Mouse (Mus musculus) layer of hippocampus, postnatal 36 days (tissue): ENCODE results near the gene Smlr1. TPM values are rescaled to one million over a fixed set of nuclear protein-coding genes. Genes with fewer than 3 reads are reported as not detected.

Experiments used
- DNase-seq, 2 experiments: peaks; one replicate each; pipeline ENCODE4 v3.0.0; 2022
- total RNA-seq, 2 experiments: library from RNA; stranded (reverse); gene quantifications; 2 replicates each; pipeline ENCODE4 v1.2.3; 2021

Smlr1 gene
- not detected for total RNA-seq

DNA sequence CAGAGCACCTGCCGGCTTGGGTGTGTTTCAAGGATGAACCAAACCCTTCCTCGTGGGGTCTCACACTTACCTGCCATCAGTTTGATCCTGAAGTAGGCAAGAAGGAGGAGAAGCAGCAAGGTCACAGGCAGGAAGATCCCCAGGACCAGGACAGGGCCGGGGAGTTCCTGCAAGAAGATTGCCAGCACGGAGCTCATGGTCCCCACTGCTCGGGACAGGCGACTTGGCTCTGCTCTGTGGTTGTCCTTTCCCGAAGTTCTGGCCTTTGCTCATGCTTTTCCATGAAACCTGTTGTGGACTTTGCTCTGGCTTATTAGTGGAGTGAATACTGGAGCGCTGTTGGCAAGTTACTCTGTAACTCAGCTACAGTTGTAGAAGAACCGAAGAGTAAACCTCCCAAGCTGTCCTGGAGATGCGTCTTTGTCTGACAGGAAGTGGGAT, at the start of gene Smlr1:
Gene Smlr1, minus strand, starts transcription at position 377 of the 441 bp plus-strand sequence.
- no peak for DNase-seq

GRCm38 (mm10) chr10:25584899-25585298, 48.8 kb upstream of the Smlr1 start:
- DNase-seq = peak; percentile 10 to 19

DNA sequence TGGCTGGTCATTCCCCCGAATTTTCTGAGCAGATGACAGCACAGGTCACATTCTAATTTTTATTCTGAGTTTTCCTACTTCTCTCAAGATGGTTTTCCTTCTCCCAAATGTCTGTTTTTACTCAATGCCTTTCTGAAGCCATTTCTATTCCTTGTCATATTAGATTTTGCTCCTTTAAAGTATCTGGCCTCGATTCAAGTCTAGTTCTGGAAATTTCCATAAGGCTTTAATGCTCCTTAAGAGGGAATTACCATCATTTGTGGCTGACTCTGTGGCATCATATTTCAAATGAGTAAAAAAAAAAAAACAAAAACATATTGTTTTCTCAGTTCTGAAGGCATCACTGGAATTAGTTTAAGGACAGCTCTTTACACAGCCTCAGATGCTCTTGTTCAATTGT, 44.0 kb upstream of the Smlr1 start:
- no peak for DNase-seq

DNA sequence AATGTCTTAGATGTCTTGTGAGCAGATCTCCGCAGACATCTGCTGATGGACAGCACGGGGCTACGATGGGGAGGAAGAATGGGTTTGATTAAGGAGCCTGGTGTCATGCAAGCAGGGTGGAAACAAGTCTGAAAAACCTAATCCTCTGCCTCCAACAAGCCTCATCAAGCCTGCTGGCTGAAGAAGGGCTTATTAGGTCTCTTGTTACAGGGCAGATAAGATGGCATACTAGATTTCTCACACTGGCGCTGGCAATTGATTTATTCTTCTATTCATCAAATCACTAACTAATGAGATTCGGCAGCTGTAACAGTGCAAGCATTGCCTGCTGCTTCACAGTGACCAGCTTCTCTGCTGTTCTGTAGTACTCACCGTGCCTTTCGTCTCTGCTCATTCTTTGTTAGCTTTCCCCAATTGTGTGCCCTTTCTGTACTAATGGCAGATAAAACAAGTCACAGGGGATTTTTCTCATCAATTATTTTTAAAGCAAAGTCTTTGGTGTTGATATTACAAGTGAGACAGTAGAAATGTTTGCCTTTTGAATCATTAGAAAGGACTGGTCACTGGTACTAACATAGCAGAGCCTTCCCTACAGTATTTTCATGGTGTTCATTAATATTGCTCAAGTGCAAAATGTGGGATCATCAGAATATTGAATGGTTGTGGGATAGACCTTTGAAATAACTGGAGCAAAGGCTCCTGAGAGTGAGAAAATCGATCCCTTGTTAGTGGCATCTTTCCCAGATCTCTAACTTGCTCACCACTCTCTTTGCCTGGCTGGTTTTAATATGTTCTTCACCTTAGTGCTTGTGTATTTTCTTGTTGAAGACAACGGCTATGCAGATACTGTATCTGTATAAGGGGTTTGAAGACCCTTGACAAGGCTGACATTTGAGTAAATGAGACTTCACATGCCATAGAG, 35.5 kb upstream of the Smlr1 start:
- no peak for DNase-seq

- DNase-seq = peak; percentile 5 to 8
These were observed 16.9 kb upstream of the Smlr1 start for GRCm38 (mm10) chr10:25552936-25553335.

- no peak for DNase-seq
These were observed 5.0 kb upstream of the Smlr1 start for GRCm38 (mm10) chr10:25541097-25541496.

GRCm38 (mm10) chr10:25539771-25540168, 3.7 kb upstream of the Smlr1 start:
- no peak for DNase-seq

GRCm38 (mm10) chr10:25539146-25539770, 3.2 kb upstream of the Smlr1 start:
- DNase-seq = peak; percentile 20 to 43

DNA sequence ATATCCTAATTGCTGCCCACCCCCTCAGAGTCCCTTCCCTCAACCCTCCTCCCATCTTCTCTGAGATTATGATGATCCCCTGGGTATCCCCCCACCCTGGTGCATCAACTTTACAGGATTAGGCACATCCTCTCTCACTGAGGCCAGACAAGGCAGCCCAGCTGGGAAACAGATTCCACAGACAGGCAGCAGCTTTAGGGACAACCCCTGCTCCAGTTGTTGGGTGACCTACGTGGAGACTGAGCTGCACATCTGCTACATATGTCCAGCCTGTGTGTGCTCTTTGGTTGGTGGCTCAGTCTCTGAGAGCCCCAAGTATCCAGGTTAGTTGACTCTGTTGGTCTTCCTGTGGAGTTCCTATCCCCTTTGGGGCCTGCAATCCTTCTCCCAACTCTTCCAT, 2.7 kb upstream of the Smlr1 start:
- no peak for DNase-seq

DNA sequence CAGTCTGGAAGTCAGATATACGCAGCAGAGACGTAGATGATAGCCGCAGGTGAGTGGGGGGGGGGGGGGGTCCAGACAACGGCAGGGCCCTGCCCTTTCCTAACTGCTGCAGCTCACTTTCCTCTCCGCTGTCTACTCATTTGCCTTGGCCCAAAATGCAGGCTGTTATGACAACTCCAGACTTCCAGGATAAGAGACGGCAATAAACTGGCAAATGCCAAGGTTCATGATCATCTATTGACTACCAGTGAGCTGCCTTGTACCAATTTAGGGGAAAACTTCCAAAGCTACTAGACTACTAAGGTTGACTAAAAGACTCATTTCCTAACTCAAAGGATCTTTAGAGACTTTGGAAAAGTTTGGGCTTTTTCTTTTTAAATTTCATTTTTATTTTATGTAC, 554 bp upstream of the Smlr1 start:
- no peak for DNase-seq

DNA sequence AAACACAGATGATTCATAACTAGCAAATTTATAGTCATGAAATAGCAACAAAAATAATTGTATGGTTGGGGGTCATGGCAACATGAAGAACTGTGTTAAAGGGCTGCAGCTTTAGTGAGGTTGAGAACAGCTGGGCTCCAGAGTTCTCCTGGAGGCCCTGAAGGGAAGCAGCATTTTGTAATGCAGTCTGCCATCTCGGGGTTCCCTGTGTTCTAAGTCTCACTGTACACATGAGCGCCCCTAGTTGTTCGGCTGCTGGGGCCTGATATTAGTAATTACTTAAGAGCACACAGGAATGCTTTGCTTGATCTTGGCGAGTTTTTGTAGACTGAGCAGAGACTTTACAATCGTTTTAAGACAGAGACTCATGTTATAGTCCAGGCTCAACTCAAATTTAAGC, 1.6 kb downstream of the Smlr1 start:
- no peak for DNase-seq

GRCm38 (mm10) chr10:25533513-25534246, 2.4 kb downstream of the Smlr1 start:
- DNase-seq = no peak

GRCm38 (mm10) chr10:25533105-25533504, 3.0 kb downstream of the Smlr1 start:
- DNase-seq = no peak

DNA sequence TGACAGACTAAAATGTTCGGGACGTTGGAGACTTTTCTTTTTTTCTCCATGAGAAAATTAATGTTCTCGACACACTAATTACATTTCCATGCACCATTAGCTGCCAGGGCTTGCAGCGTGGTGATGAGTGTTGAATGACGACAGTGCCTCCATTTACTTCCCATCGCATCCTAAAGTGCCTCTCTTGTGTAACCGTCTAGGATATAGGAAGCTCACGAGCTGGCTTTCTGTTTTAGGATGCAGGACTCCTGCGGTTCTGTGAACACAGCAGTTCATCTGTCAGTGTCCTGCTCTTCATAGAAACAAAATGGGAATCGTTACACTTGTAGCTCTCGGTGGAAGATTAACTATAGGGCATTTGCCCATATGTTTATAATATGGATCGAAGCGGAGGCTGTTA, 4.7 kb downstream of the Smlr1 start:
- no peak for DNase-seq

- no peak for DNase-seq
These were observed 8.9 kb downstream of the Smlr1 start for GRCm38 (mm10) chr10:25527126-25527525.

GRCm38 (mm10) chr10:25526622-25527021, 9.4 kb downstream of the Smlr1 start:
- DNase-seq = no peak

GRCm38 (mm10) chr10:25526156-25526555, 9.9 kb downstream of the Smlr1 start:
- DNase-seq = no peak

- DNase-seq = no peak
These were observed 12.3 kb downstream of the Smlr1 start for GRCm38 (mm10) chr10:25523727-25524126.

GRCm38 (mm10) chr10:25520428-25520827, 15.6 kb downstream of the Smlr1 start:
- DNase-seq = no peak

- DNase-seq = no peak
These were observed 16.1 kb downstream of the Smlr1 start for GRCm38 (mm10) chr10:25519954-25520353.

DNA sequence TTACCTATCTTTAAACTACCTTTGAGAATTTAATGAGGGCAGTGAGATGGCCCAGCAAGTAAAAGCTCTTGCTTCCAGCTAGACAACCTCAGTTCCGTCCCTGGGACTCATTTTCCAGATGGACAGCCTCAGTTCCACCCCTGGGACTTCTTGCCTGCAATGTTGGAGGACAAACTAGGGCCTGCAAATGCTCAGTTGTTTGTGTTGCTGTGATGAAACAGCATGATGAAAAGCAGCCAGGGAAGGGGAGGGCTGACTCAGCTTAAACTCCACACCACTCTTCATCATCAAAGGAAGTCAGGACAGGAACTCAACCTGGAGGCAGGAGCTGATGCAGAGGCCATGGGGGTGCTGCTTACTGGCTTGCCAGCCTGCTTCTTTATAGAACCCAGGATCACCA, 22.2 kb downstream of the Smlr1 start:
- DNase-seq = no peak

DNA sequence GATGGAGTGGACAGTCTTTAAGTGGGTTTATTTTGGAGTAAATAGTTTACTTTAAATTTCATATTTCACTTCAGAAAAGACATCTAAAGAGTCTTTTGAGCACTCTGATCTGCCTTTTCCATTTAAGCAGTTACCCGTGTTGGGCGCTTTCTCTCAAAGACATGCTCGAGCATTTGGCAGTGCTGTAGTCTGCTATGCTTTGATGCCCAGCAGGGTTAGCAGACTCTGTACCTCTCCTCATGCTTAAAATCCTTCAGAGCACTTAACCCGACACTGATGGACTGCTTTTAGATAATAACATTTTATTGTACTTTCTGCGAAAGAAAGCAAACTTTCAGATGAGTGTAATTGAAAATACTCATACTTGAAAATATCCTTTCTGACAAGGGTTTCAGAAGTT, 32.8 kb downstream of the Smlr1 start:
- no peak for DNase-seq
